Mouse (Mus musculus) intestine, postnatal 0 days (tissue): Measurements from ENCODE around the gene Rarb. TPM values are rescaled to one million over a fixed set of nuclear protein-coding genes. Genes with fewer than 3 reads are reported as not detected.

ENCODE experiments used
- ATAC-seq: fragments of 200-750 bp; cut with Nextera tagmentation; 2 replicates; pipeline ENCODE4 v1.8.0; 2017; ENCODE audit warnings: mild to moderate bottlenecking, moderate TSS enrichment, moderate library complexity
- H3K27ac ChIP-seq: fragments of 300-500 bp; sonication (generic); 2 replicates; pipeline ENCODE4 v1.5.1; 2014; ENCODE audit warnings: mild to moderate bottlenecking, low read depth, low read length, moderate library complexity
- H3K27me3 ChIP-seq: fragments of 300-500 bp; sonication (generic); replicated peaks from 2 replicates; pipeline ENCODE4 v1.6.1; 2014; ENCODE audit warnings: low read length, mixed read lengths; ENCODE audit not compliant: control insufficient read depth, insufficient read depth
- H3K36me3 ChIP-seq: fragments of 300-500 bp; sonication (generic); 2 replicates; pipeline ENCODE4 v1.6.1; 2014; ENCODE audit warnings: mild to moderate bottlenecking, moderate library complexity; ENCODE audit not compliant: control insufficient read depth, insufficient read depth
- H3K4me1 ChIP-seq: fragments of 300-500 bp; sonication (generic); replicated peaks from 2 replicates; pipeline ENCODE4 v1.6.1; 2014; ENCODE audit warnings: antibody characterized with exemption, low read length, mixed read lengths; ENCODE audit not compliant: control insufficient read depth, insufficient read depth
- H3K4me2 ChIP-seq: fragments of 300-500 bp; sonication (generic); replicated peaks from 2 replicates; pipeline ENCODE4 v1.6.1; 2014; ENCODE audit warnings: low read depth, mild to moderate bottlenecking, moderate library complexity
- H3K4me3 ChIP-seq: fragments of 300-500 bp; sonication (generic); 2 replicates; pipeline ENCODE4 v1.5.1; 2014; ENCODE audit warnings: low read depth, low read length
- H3K9ac ChIP-seq: fragments of 300-500 bp; sonication (generic); 2 replicates; pipeline ENCODE4 v1.6.1; 2014; ENCODE audit warnings: mild to moderate bottlenecking, low read depth, low read length
- H3K9me3 ChIP-seq: fragments of 300-500 bp; sonication (generic); 2 replicates; pipeline ENCODE4 v1.6.1; 2016; ENCODE audit warnings: mixed run types; ENCODE audit not compliant: control insufficient read depth
- CTCF ChIP-seq: sonication (generic); IDR thresholded peaks from 2 replicates; pipeline ENCODE4 v1.5.1; 2016; ENCODE audit warnings: low read depth, mild to moderate bottlenecking, control low read depth, antibody characterized with exemption, moderate library complexity
- WGBS: fragments of 180-500 bp; shearing (Covaris S2); extraction: QIAGEN DNeasy Blood & Tissue Kit; methylation state at CpG from one replicate; pipeline ENCODE4 v1.1.7; 2014; 5-methylcytosine and 5-hydroxymethylcytosine counted together
- polyA plus RNA-seq: library from polyadenylated mRNA; unstranded; fragments of >200 nt; fragmentation: Nextera tagmentation; extraction: Ambion mirVana; gene quantifications from 2 replicates; pipeline ENCODE4 v1.2.1, GENCODE M21; 2015

Rarb gene
- polyA plus RNA-seq, 1 experiment from 2014 or later = 2.4 TPM

- no peak for ATAC-seq
- Histone ChIP-seq H3K9ac (no peak overlapping the region), H3K4me1 (no peaks in the 10 kb centered on the region), H3K9me3 (no peaks in the 10 kb centered on the region), H3K4me3 (no peak overlapping the region), H3K27me3 (no peaks in the 10 kb centered on the region), H3K4me2 (no peak overlapping the region), H3K36me3 (no peaks in the 10 kb centered on the region), H3K27ac (no peak overlapping the region)
- 14% methylated on average over 8 of the region's 8 CpGs for WGBS
- no peak for TF ChIP-seq CTCF
These were observed 214.4 kb downstream of the Rarb start for GRCm38 (mm10) chr14:16604469-16605064.

GRCm38 (mm10) chr14:16603040-16603590 is 215.8 kb downstream of the Rarb start:
- Histone ChIP-seq H3K36me3 (no peaks in the 10 kb centered on the region), H3K4me1 (no peaks in the 10 kb centered on the region), H3K4me2 (no peak overlapping the region), H3K9me3 (no peaks in the 10 kb centered on the region), H3K4me3 (no peak overlapping the region), H3K27ac (no peak overlapping the region), H3K27me3 (no peaks in the 10 kb centered on the region), H3K9ac (no peak overlapping the region)
- WGBS = 38% methylated on average over 5 of the region's 5 CpGs
- ATAC-seq = no peak
- TF ChIP-seq CTCF = no peak

- no peaks in the 10 kb centered on the region for H3K9me3 ChIP-seq
- ATAC-seq = no peak
- 83% methylated on average over 7 of the region's 7 CpGs for WGBS
These were observed 219.7 kb downstream of the Rarb start for GRCm38 (mm10) chr14:16599224-16599623.

GRCm38 (mm10) chr14:16598074-16598501 is 220.9 kb downstream of the Rarb start:
- Histone ChIP-seq H3K9me3 (no peaks in the 10 kb centered on the region), H3K36me3 (no peaks in the 10 kb centered on the region), H3K27ac (no peak overlapping the region), H3K4me2 (no peak overlapping the region), H3K4me1 (no peaks in the 10 kb centered on the region), H3K4me3 (no peak overlapping the region), H3K9ac (no peak overlapping the region), H3K27me3 (no peaks in the 10 kb centered on the region)
- 0 out of 2 replicates have a peak, but pooled peaks have one; percentile 43 for ATAC-seq
- TF ChIP-seq CTCF = no peak
- WGBS = 38% methylated on average over 4 of the region's 4 CpGs

More at GRCm38 (mm10) chr14:16599224-16599623, 219.7 kb downstream of the Rarb start:
- no peak overlapping the region for H3K4me3 ChIP-seq
- no peak for TF ChIP-seq CTCF
- no peaks in the 10 kb centered on the region for H3K4me1 ChIP-seq
- no peaks in the 10 kb centered on the region for H3K36me3 ChIP-seq
- H3K27ac ChIP-seq = no peak overlapping the region
- H3K4me2 ChIP-seq = no peak overlapping the region
- H3K9ac ChIP-seq = no peak overlapping the region
- H3K27me3 ChIP-seq = no peaks in the 10 kb centered on the region

GRCm38 (mm10) chr14:16589139-16589538 is 229.8 kb downstream of the Rarb start:
- Histone ChIP-seq H3K27ac (no peak overlapping the region), H3K27me3 (no peaks in the 10 kb centered on the region), H3K4me3 (no peak overlapping the region), H3K9ac (no peak overlapping the region), H3K9me3 (no peaks in the 10 kb centered on the region), H3K36me3 (no peaks in the 10 kb centered on the region), H3K4me2 (no peak overlapping the region), H3K4me1 (no peaks in the 10 kb centered on the region)
- 67% methylated on average over 4 of the region's 4 CpGs for WGBS
- TF ChIP-seq CTCF = no peak
- ATAC-seq = no peak

GRCm38 (mm10) chr14:16578100-16578499 is 240.9 kb downstream of the Rarb start:
- Histone ChIP-seq H3K4me3 (no peak overlapping the region), H3K4me2 (no peak overlapping the region), H3K4me1 (no peaks in the 10 kb centered on the region), H3K36me3 (no peaks in the 10 kb centered on the region), H3K9ac (no peak overlapping the region), H3K9me3 (no peaks in the 10 kb centered on the region), H3K27ac (no peak overlapping the region), H3K27me3 (peaks cover 23% of the 10 kb centered on the region; the same call in 1 of the 2 replicates)
- ATAC-seq = no peak
- TF ChIP-seq CTCF = no peak
